Mouse (Mus musculus) mouse trophoblast stem cell (cell line): ENCODE results near the gene Gm20388.

Experiments used
- in situ Hi-C, 2 experiments: fragments of 300-500 bp; cut with MseI, MboI; formaldehyde crosslinking; loops; 2 replicates in 1 of 2; 3 replicates in 1 of 2; pipeline ENCODE4 v1.15.1; 2025

Gene Gm20388

GRCm38 (mm10) chr8:120898828-120899407 is 988.3 kb downstream of the Gm20388 start:
- in situ Hi-C loops: loop anchor here (5.0 to 10.0 kb wide), 2 partner anchors 178 to 186 kb away; partner anchors contain the start of gene Foxf1 (in 1 of the 2)

- in situ Hi-C loops: no loop called here
Measured at GRCm38 (mm10) chr8:120902346-120902745, 991.7 kb downstream of the Gm20388 start.

- in situ Hi-C loops: no loop called here
Measured at GRCm38 (mm10) chr8:120907671-120908070, 997.0 kb downstream of the Gm20388 start.

- in situ Hi-C loops: no loop called here
Measured at GRCm38 (mm10) chr8:120910936-120911335, 1000.3 kb downstream of the Gm20388 start.

- in situ Hi-C loops: no loop called here
Measured at GRCm38 (mm10) chr8:120912463-120912862, 1001.8 kb downstream of the Gm20388 start.

- in situ Hi-C loops: no loop called here
Measured at GRCm38 (mm10) chr8:120916831-120917435, 1006.3 kb downstream of the Gm20388 start.

GRCm38 (mm10) chr8:120920527-120920926 is 1009.9 kb downstream of the Gm20388 start:
- in situ Hi-C loops: no loop called here

GRCm38 (mm10) chr8:120926201-120926600 is 1015.6 kb downstream of the Gm20388 start:
- in situ Hi-C loops: no loop called here

- in situ Hi-C loops: no loop called here
Measured at GRCm38 (mm10) chr8:120928082-120928481, 1017.4 kb downstream of the Gm20388 start.

- in situ Hi-C loops: no loop called here
Measured at GRCm38 (mm10) chr8:120934596-120934995, 1024.0 kb downstream of the Gm20388 start.

GRCm38 (mm10) chr8:120936685-120937084 is 1026.0 kb downstream of the Gm20388 start:
- in situ Hi-C loops: no loop called here

GRCm38 (mm10) chr8:120937474-120937873 is 1026.8 kb downstream of the Gm20388 start:
- in situ Hi-C loops: no loop called here

- in situ Hi-C loops: no loop called here
Measured at GRCm38 (mm10) chr8:120940287-120940686, 1029.6 kb downstream of the Gm20388 start.

- in situ Hi-C loops: no loop called here
Measured at GRCm38 (mm10) chr8:120947240-120947639, 1036.6 kb downstream of the Gm20388 start.

GRCm38 (mm10) chr8:120948050-120948595 is 1037.5 kb downstream of the Gm20388 start:
- in situ Hi-C loops: no loop called here

GRCm38 (mm10) chr8:120948620-120949491 is 1038.2 kb downstream of the Gm20388 start:
- in situ Hi-C loops: no loop called here

- in situ Hi-C loops: no loop called here
Measured at GRCm38 (mm10) chr8:120950674-120951218, 1040.1 kb downstream of the Gm20388 start.

- in situ Hi-C loops: no loop called here
Measured at GRCm38 (mm10) chr8:120959470-120959891, 1048.8 kb downstream of the Gm20388 start.

- in situ Hi-C loops: no loop called here
Measured at GRCm38 (mm10) chr8:120962606-120963380, 1052.2 kb downstream of the Gm20388 start.

- in situ Hi-C loops: no loop called here
Measured at GRCm38 (mm10) chr8:120966557-120966956, 1055.9 kb downstream of the Gm20388 start.

GRCm38 (mm10) chr8:120968308-120968707 is 1057.7 kb downstream of the Gm20388 start:
- in situ Hi-C loops: no loop called here
